Mouse (Mus musculus): Measurements from ENCODE around the gene Tcaim.

Tcaim gene

GRCm38 (mm10) chr9:122855617-122856016 is 50.3 kb downstream of the Tcaim start:
- no peak for DNase-seq

- no peak for DNase-seq
Measured at GRCm38 (mm10) chr9:122856716-122857115, 51.4 kb downstream of the Tcaim start.

GRCm38 (mm10) chr9:122860752-122861151 is 55.4 kb downstream of the Tcaim start:
- DNase-seq = no peak

GRCm38 (mm10) chr9:122863731-122864130 is 58.4 kb downstream of the Tcaim start:
- no peak for DNase-seq

- DNase-seq = no peak
Measured at GRCm38 (mm10) chr9:122864848-122865247, 59.5 kb downstream of the Tcaim start.

GRCm38 (mm10) chr9:122865697-122866166 is 60.4 kb downstream of the Tcaim start, which contains the start of gene Zfp445:
Gene Zfp445 (minus strand): TSS chr9:122866006.
- peak; percentile 84 for DNase-seq

- no peak for DNase-seq
Measured at GRCm38 (mm10) chr9:122866192-122866591, 60.9 kb downstream of the Tcaim start.

- no peak for DNase-seq
Measured at GRCm38 (mm10) chr9:122872595-122872994, 67.3 kb downstream of the Tcaim start.

- no peak for DNase-seq
Measured at GRCm38 (mm10) chr9:122874653-122875052, 69.3 kb downstream of the Tcaim start.

GRCm38 (mm10) chr9:122875145-122875544 is 69.8 kb downstream of the Tcaim start:
- no peak for DNase-seq

GRCm38 (mm10) chr9:122885385-122885784 is 80.0 kb downstream of the Tcaim start, which contains the start of gene Zkscan7:
Gene Zkscan7 (plus strand): TSS chr9:122885685.
- no peak for DNase-seq

Measured in kidney, adult 11 months (tissue).